Mouse (Mus musculus) midbrain, embryonic 12.5 days (tissue): Measurements from ENCODE around the gene Dffb. TPM values are rescaled to one million over a fixed set of nuclear protein-coding genes. Genes with fewer than 3 reads are reported as not detected.
"Not testable (repeated sequence)": the region's sequence is repeated elsewhere in the genome, so short reads cannot be mapped to it uniquely, and the experiment has no call there.

Experiments
- ATAC-seq: fragments of 200-750 bp; cut with Nextera tagmentation; 2 replicates; pipeline ENCODE4 v1.8.0; 2017; ENCODE audit warnings: low read depth, moderate TSS enrichment, moderate library complexity; ENCODE audit not compliant: low FRiP score
- H3K27ac ChIP-seq: fragments of 300-500 bp; sonication (generic); replicated peaks from 2 replicates; pipeline ENCODE4 v1.5.1; 2016; ENCODE audit warnings: mild to moderate bottlenecking
- H3K27me3 ChIP-seq: fragments of 300-500 bp; sonication (generic); 2 replicates; pipeline ENCODE4 v1.6.1; 2016; ENCODE audit warnings: mild to moderate bottlenecking
- H3K36me3 ChIP-seq: fragments of 300-500 bp; sonication (generic); 2 replicates; pipeline ENCODE4 v1.6.1; 2016
- H3K4me1 ChIP-seq: fragments of 300-500 bp; sonication (generic); 2 replicates; pipeline ENCODE4 v1.6.1; 2016
- H3K4me2 ChIP-seq: fragments of 300-500 bp; sonication (generic); replicated peaks from 2 replicates; pipeline ENCODE4 v1.6.1; 2016; ENCODE audit warnings: mild to moderate bottlenecking, moderate library complexity
- H3K4me3 ChIP-seq: fragments of 300-500 bp; sonication (generic); 2 replicates; pipeline ENCODE4 v1.5.1; 2016; ENCODE audit warnings: mild to moderate bottlenecking
- H3K9ac ChIP-seq: fragments of 300-500 bp; sonication (generic); replicated peaks from 2 replicates; pipeline ENCODE4 v1.6.1; 2016; ENCODE audit warnings: mild to moderate bottlenecking, moderate library complexity
- H3K9me3 ChIP-seq: fragments of 300-500 bp; sonication (generic); 2 replicates; pipeline ENCODE4 v1.6.1; 2016; ENCODE audit warnings: mild to moderate bottlenecking
- WGBS: fragments of 180-500 bp; shearing (Covaris S2); methylation state at CpG from one replicate; pipeline ENCODE4 v1.1.7; 2016; 5-methylcytosine and 5-hydroxymethylcytosine counted together
- polyA plus RNA-seq: library from polyadenylated mRNA; unstranded; fragments of >200 nt; fragmentation: Nextera tagmentation; extraction: Ambion mirVana; gene quantifications from 2 replicates; pipeline ENCODE4 v1.2.1, GENCODE M21; 2016

Dffb gene
- polyA plus RNA-seq, 1 experiment from 2014 or later = 10.3 TPM

DNA sequence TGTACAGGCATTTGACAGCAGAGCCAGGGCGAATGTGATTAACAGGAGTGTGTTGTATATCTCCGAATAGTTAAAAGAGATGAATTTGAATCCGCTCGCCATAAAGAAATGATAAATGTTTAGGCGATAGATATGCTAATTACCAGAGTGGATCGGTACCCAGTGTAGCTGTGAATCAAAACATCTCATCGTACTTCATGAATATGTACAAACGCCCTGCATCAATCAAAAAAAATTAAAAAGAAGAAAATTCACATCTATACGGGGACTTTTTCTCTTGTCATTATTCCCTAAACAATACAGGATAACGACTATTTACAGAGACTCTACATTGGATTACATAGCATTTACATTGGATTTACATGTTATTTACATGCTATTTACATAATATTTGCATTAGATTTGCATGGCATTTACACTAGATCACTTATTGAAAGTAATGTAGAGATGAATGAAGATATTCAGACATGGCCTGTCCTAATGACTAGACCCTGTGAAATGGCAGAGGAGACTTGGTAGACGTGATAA lies 46.1 kb downstream of the Dffb start:
- no peak overlapping the region for H3K9ac ChIP-seq
- no peak overlapping the region for H3K27ac ChIP-seq
- H3K27me3 ChIP-seq = peaks cover 71% of the 10 kb centered on the region
- no peak overlapping the region for H3K4me2 ChIP-seq
- no peaks in the 10 kb centered on the region for H3K36me3 ChIP-seq
- no peaks in the 10 kb centered on the region for H3K9me3 ChIP-seq
- WGBS = 61% methylated on average over 11 of the region's 11 CpGs
- ATAC-seq = peak; percentile 27; the same call in 1 of the 2 replicates
- H3K4me3 ChIP-seq = no peak overlapping the region
- H3K4me1 ChIP-seq = peaks cover 10% of the 10 kb centered on the region

DNA sequence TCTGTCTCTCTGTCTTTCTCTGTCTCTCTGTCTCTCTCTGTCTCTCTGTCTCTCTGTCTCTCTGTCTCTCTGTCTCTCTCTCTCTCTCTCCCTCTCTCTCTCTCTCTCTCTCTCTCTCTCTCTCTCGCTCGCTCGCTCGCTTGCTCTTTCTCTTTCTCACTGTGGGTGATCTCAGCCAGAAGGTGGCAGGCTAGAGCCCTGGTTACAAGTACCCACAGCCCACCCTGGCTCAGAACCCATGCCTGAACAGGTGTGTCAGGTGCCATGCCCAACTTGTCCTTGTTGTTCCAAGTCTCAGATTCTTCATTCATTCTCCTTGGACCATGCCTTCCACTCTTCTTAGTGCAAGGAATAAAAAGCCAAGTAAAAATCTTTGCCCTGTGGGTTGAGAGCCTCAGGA lies 52.8 kb downstream of the Dffb start:
- H3K4me1 ChIP-seq, ATAC-seq, H3K9me3 ChIP-seq, H3K9ac ChIP-seq, H3K4me2 ChIP-seq, H3K27ac ChIP-seq, H3K4me3 ChIP-seq, H3K36me3 ChIP-seq: not testable (repeated sequence)
- WGBS = 35% methylated on average over 4 of the region's 4 CpGs
- peaks cover 68% of the 10 kb centered on the region for H3K27me3 ChIP-seq

DNA sequence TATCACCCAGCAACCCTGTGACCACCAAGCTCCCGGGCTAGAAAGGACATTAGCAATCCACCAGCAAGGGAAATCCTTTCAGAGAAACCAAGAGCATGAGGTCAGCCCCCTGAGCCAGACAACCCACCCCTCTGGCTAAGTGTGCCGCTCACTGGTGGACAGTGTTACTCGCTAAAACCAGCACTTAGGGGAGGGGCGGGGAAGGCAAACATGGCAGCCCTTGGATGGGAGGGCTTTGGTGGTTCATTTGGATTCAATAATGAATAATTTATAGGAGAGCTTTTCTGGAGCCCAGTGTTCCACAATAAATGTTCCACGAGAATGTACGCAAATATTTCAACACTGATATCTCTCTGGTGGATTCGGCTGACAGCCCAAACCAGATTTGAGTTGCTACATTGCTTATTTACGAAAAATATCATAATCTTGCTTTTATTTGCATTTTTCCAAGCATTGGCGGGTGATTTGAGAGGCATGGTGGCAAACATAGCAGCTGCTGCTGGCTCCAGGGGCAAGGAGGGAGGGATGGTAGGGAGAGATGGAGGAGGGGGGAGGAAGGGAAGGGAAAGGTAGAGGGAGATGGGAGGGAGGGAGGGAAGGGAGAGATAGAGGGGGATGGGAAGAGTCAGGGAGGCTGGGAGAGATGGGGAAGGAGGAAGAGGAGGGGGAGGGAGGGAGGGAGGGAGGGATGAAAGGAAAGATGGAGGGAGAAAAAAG lies 54.3 kb downstream of the Dffb start:
- Histone ChIP-seq H3K4me2 (no peak overlapping the region; the same call in 1 of the 2 replicates), H3K27me3 (peaks cover 58% of the 10 kb centered on the region), H3K4me3 (no peak overlapping the region), H3K27ac (peak overlapping the region; percentile 15; the same call in 1 of the 2 replicates), H3K9me3 (no peaks in the 10 kb centered on the region), H3K9ac (no peak overlapping the region), H3K36me3 (no peaks in the 10 kb centered on the region), H3K4me1 (peaks cover 5% of the 10 kb centered on the region; the same call in 1 of the 2 replicates)
- ATAC-seq = 0 out of 2 replicates have a peak, but pooled peaks have one; percentile 52
- 52% methylated on average over 9 of the region's 9 CpGs for WGBS

DNA sequence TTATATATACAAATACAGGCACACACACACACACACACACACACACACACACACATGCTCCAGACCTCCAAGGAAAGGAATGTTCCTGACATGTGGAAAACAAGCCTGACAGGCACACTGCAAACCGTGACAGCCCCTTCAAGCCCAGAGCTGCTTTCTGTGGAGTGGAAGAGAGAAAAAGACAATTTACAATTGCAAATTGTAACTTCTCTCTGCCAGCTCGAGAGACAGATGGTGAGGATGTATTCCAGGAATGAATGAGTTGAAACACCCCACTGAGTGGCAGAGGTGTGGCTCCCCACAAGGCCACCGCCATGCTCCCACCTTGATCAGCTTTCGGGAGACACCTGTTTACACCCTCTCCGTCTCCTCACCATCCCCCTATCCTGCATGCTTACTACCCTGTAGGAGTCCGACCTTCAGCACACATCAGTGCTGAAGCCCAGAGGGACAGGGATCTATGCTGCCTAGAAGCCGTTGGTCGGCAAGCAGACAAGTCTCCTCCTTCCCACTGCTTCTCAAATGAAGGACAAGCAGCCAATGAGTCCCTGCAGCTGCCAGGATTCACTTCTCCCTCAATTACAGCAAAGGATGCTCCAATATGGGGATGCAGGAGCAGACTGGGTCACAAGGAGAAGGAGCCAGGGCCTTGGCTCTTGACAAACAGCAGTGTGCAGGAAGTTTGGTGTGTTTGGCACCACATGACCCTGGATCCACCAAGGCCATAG lies 57.0 kb downstream of the Dffb start:
- WGBS = 50% methylated on average over 8 of the region's 8 CpGs
- no peaks in the 10 kb centered on the region for H3K9me3 ChIP-seq
- H3K4me1 ChIP-seq = peaks cover 5% of the 10 kb centered on the region; the same call in 1 of the 2 replicates
- no peak overlapping the region for H3K9ac ChIP-seq
- ATAC-seq = no peak
- no peak overlapping the region for H3K4me2 ChIP-seq
- no peak overlapping the region for H3K27ac ChIP-seq
- peaks cover 36% of the 10 kb centered on the region for H3K27me3 ChIP-seq
- no peaks in the 10 kb centered on the region for H3K36me3 ChIP-seq
- no peak overlapping the region for H3K4me3 ChIP-seq

Other genes with a start within 250 kb of the Dffb start
- gene A430005L14Rik, start 17.9 kb downstream of the Dffb start, polyA plus RNA-seq = 96.1 and 104 TPM in 2 replicates
- gene Cep104, start 68 bp upstream of the Dffb start, polyA plus RNA-seq = 22.6 and 23.3 TPM in 2 replicates
- gene Lrrc47, start 36.6 kb upstream of the Dffb start, polyA plus RNA-seq = 31.4 and 34.8 TPM in 2 replicates
- gene Smim1, start 51.1 kb upstream of the Dffb start, polyA plus RNA-seq = 5.6 and 6.3 TPM in 2 replicates
- not detected in 2 replicates for gene Ccdc27, start 67.6 kb upstream of the Dffb start, polyA plus RNA-seq
- 0.47 and 0.84 TPM in 2 replicates for gene Trp73, start 165.1 kb upstream of the Dffb start, polyA plus RNA-seq
- gene Wrap73, start 167.2 kb upstream of the Dffb start, polyA plus RNA-seq = 46.9 and 52.5 TPM in 2 replicates
- gene Tprgl, start 185.5 kb upstream of the Dffb start, polyA plus RNA-seq = 149 and 164 TPM in 2 replicates
- 21.3 and 29.5 TPM in 2 replicates for gene Megf6, start 195.6 kb upstream of the Dffb start, polyA plus RNA-seq